Mouse (Mus musculus) spleen, adult 2 months (tissue): ENCODE results near the gene Lefty1. TPM values are rescaled to one million over a fixed set of nuclear protein-coding genes. Genes with fewer than 3 reads are reported as not detected.
"Not testable (repeated sequence)": the region's sequence is repeated elsewhere in the genome, so short reads cannot be mapped to it uniquely, and the experiment has no call there.

Experiments
- DNase-seq, 2 experiments: peaks; one replicate each; pipeline versions ENCODE4 v3.0.0 to v3.0.0-alpha.2; 2012 to 2021; ENCODE audit warnings: low spot score in 2 of 2, low read depth in 1 of 2
- H3K27ac ChIP-seq: fragments of 200-500 bp; 2 replicates; pipeline ENCODE4 v1.5.1; 2012; ENCODE audit warnings: low read length, inconsistent platforms; ENCODE audit not compliant: insufficient read depth
- H3K27me3 ChIP-seq: fragments of 200-500 bp; 2 replicates; pipeline ENCODE4 v1.6.1; 2012; ENCODE audit warnings: mild to moderate bottlenecking, moderate library complexity, low read length, inconsistent platforms; ENCODE audit not compliant: control insufficient read depth, insufficient read depth
- H3K36me3 ChIP-seq: fragments of 200-500 bp; 2 replicates; pipeline ENCODE4 v1.6.1; 2012; ENCODE audit warnings: mild to moderate bottlenecking, low read length, inconsistent platforms; ENCODE audit not compliant: control insufficient read depth, insufficient read depth
- H3K4me1 ChIP-seq: fragments of 200-500 bp; 2 replicates; pipeline ENCODE4 v1.6.1; 2011; ENCODE audit warnings: inconsistent platforms; ENCODE audit not compliant: control insufficient read depth, insufficient read depth, insufficient read length
- H3K4me3 ChIP-seq: fragments of 200-500 bp; 2 replicates; pipeline ENCODE4 v1.5.1; 2011; ENCODE audit warnings: mild to moderate bottlenecking, inconsistent platforms; ENCODE audit not compliant: insufficient read depth, insufficient read length; ENCODE audit errors: extremely low read depth
- CTCF ChIP-seq: fragments of 200-500 bp; IDR thresholded peaks from 2 replicates; pipeline ENCODE4 v1.5.1; 2011; ENCODE audit warnings: mild to moderate bottlenecking, inconsistent platforms; ENCODE audit not compliant: insufficient read depth, insufficient read length, insufficient replicate concordance; ENCODE audit errors: extremely low read depth
- POLR2A ChIP-seq: fragments of 200-500 bp; IDR thresholded peaks from 2 replicates; pipeline ENCODE4 v1.6.1; 2011; ENCODE audit warnings: low read depth, low read length, inconsistent platforms
- WGBS: fragments of 180-500 bp; shearing (Covaris S2); methylation state at CpG from one replicate; pipeline ENCODE4 v1.1.7; 2018; 5-methylcytosine and 5-hydroxymethylcytosine counted together
- polyA plus RNA-seq: library from polyadenylated mRNA; depleted of rRNA; stranded (reverse); fragments of >200 nt; gene quantifications from 2 replicates; pipeline ENCODE4 v1.2.3, GENCODE M21; 2012; rRNA removed

The Lefty1 gene
- 10.9 and 16.8 TPM in 2 replicates for polyA plus RNA-seq

GRCm38 (mm10) chr1:180934467-180935419 lies at the start of gene Lefty1:
Gene Lefty1 (plus strand): TSS chr1:180935022.
- Histone ChIP-seq H3K36me3 (no peaks in the 10 kb centered on the region), H3K27ac (no peak within 1 kb of the TSS), H3K27me3 (no peaks in the 10 kb centered on the region), H3K4me1 (no peaks in the 10 kb centered on the region; the same call in 1 of the 2 replicates), H3K4me3 (no peak within 1 kb of the TSS)
- no peak for DNase-seq
- WGBS = 91% methylated on average over 21 of the region's 21 CpGs
- TF ChIP-seq CTCF (no peak), POLR2A (no peak)

- H3K4me3 ChIP-seq = no peak overlapping the region
- 16% methylated on average over 13 of the region's 13 CpGs for WGBS
- DNase-seq = peak in 1 of 2 experiments; percentile 26
- TF ChIP-seq CTCF = no peak
- TF ChIP-seq POLR2A = no peak
- H3K36me3 ChIP-seq = no peaks in the 10 kb centered on the region
- no peaks in the 10 kb centered on the region for H3K27me3 ChIP-seq
- H3K27ac ChIP-seq = no peak overlapping the region
- H3K4me1 ChIP-seq = peaks cover 12% of the 10 kb centered on the region
Observed at GRCm38 (mm10) chr1:180888556-180889042, 46.2 kb upstream of the Lefty1 start.

DNA sequence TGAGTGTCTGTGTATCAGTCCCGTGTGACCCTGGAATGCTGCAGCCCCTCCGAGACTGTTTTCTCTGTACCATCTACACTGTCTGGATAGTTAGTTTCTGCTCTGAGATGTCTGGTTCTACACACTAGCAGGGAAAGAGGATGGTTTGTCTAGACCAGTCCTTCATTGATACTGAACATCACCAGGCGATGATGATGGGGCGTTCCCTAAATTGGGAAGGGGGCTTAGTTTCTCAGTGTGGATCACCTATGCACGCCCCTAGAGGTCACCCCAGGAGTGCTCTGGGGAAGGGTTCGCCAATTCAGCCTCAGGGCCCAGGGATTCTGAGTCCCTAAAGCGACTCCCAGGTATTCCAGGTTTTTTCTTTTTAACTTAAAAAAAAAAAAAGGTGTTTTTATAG lies 45.6 kb upstream of the Lefty1 start:
- DNase-seq = no peak
- H3K36me3 ChIP-seq = no peaks in the 10 kb centered on the region
- TF ChIP-seq POLR2A (no peak), CTCF (no peak)
- H3K4me3 ChIP-seq = no peak overlapping the region
- WGBS = 83% methylated on average over 7 of the region's 7 CpGs
- no peaks in the 10 kb centered on the region for H3K27me3 ChIP-seq
- H3K4me1 ChIP-seq = peaks cover 7% of the 10 kb centered on the region; the same call in 1 of the 2 replicates
- H3K27ac ChIP-seq = no peak overlapping the region

GRCm38 (mm10) chr1:180889841-180890240 lies 45.0 kb upstream of the Lefty1 start:
- WGBS = 34% methylated on average over 6 of the region's 6 CpGs
- Histone ChIP-seq H3K27me3 (0 out of 2 replicates have a peak, but pooled peaks cover 2% of the 10 kb centered on the region), H3K36me3 (no peaks in the 10 kb centered on the region), H3K4me1 (peaks cover under 1% of the 10 kb centered on the region; the same call in 1 of the 2 replicates), H3K27ac (no peak overlapping the region), H3K4me3 (no peak overlapping the region)
- TF ChIP-seq POLR2A (no peak), CTCF (no peak)
- peak in 1 of 2 experiments; percentile 35 for DNase-seq

GRCm38 (mm10) chr1:180892808-180893207 lies 42.0 kb upstream of the Lefty1 start, which contains the start of gene Lefty2:
Gene Lefty2 (plus strand): TSS chr1:180893108.
- 90% methylated on average over 10 of the region's 10 CpGs for WGBS
- H3K36me3 ChIP-seq = no peaks in the 10 kb centered on the region
- no peaks in the 10 kb centered on the region for H3K4me1 ChIP-seq
- 0 out of 2 replicates have a peak, but pooled peaks cover 2% of the 10 kb centered on the region for H3K27me3 ChIP-seq
- H3K4me3 ChIP-seq = no peak within 1 kb of the TSS
- DNase-seq = no peak
- TF ChIP-seq CTCF (no peak), POLR2A (no peak)
- H3K27ac ChIP-seq = no peak within 1 kb of the TSS

DNA sequence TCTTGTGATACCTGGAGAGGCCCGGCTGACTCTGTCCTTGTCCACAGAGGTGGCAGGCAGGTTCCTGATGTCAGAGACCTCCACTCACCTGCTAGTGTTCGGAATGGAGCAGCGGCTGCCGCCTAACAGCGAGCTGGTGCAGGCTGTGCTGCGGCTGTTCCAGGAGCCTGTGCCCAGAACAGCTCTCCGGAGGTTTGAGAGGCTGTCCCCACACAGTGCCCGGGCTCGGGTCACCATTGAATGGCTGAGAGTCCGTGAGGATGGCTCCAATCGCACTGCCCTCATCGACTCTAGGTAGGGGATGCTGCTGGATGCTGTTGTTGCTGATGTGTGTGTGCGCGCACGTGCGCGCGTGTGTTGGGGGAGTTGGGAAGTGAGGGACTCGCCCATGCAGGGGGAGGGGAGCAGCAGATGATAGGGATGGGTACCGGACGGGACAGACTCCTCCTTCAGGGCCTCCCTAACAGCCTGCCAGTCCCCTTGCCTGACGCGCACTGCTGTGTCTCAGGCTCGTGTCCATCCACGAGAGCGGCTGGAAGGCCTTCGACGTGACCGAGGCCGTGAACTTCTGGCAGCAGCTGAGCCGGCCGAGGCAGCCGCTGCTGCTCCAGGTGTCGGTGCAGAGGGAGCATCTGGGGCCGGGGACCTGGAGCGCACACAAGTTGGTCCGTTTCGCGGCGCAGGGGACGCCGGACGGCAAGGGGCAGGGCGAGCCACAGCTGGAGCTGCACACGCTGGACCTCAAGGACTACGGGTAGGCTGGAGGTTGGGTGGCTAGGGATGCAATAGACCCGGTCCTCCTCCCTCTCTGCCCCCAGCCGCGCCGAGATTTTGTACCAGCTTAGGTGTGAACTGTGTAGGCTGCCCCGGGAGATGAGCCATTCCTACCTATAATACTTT lies 40.5 kb upstream of the Lefty1 start:
- 36% methylated on average over 51 of the region's 51 CpGs for whole genome bisulfite sequencing
- H3K4me1 ChIP-seq, H3K27ac ChIP-seq, H3K36me3 ChIP-seq, DNase-seq, H3K27me3 ChIP-seq, H3K4me3 ChIP-seq: not testable (repeated sequence)
